Mouse (Mus musculus): ENCODE results near the gene Dnmt1. TPM values are rescaled to one million over a fixed set of nuclear protein-coding genes. Genes with fewer than 3 reads are reported as not detected.

Gene Dnmt1
- total RNA-seq, 2 experiments from 2014 or later, result 34.5 to 36.2 TPM

GRCm38 (mm10) chr9:20946066-20946880 lies 13.4 kb downstream of the Dnmt1 start:
- Histone ChIP-seq H3K27ac (no peak overlapping the region), H3K4me3 (no peak overlapping the region)
- TF ChIP-seq CTCF (conservative IDR thresholded peaks at IDR 0.05), result no peak
- DNase-seq (ENCODE audit: low spot score in 2 of 2), result no peak

DNA sequence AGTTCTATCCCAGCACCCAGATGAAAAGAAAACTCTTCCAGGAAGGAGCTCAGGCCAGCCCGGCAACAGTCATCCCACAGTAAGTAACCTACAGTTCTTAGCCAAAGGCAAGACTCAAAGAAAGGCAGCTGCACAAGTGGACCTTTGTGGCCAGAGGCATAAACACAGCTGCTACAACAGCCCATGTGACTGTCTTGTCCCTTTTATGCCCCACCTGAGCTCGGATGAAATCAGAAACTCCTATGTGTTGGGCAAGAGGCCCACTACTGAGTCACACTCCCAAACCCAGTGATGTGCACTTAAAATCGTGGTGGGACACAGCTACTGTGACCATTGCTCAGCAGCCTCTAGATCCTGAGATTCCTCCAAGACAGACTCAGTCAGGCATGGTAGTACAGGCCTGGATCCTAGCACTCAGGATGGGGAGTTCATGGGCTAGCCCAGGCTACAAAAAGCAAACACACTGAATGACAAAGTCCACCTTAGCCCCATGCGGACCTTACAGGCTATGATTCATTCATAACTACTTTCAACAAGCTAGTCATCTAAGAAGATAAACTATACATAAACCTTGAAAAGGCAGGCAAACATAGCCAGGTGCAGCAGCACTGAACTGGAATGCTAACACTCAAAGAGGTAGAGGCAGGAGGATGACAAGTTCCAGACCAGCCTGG lies 14.9 kb downstream of the Dnmt1 start:
- no peak for TF ChIP-seq CTCF (conservative IDR thresholded peaks at IDR 0.05)

GRCm38 (mm10) chr9:20943911-20944310 lies 15.8 kb downstream of the Dnmt1 start:
- H3K4me3 ChIP-seq, result no peak overlapping the region
- DNase-seq (ENCODE audit: low spot score in 2 of 2), result no peak
- no peak overlapping the region for H3K27ac ChIP-seq
- no peak for TF ChIP-seq CTCF (conservative IDR thresholded peaks at IDR 0.05)

More for the DNA sequence above, 14.9 kb downstream of the Dnmt1 start:
- DNase-seq (ENCODE audit: low spot score in 2 of 2), result no peak
- Histone ChIP-seq H3K4me3 (no peak overlapping the region), H3K27ac (no peak overlapping the region)

DNA sequence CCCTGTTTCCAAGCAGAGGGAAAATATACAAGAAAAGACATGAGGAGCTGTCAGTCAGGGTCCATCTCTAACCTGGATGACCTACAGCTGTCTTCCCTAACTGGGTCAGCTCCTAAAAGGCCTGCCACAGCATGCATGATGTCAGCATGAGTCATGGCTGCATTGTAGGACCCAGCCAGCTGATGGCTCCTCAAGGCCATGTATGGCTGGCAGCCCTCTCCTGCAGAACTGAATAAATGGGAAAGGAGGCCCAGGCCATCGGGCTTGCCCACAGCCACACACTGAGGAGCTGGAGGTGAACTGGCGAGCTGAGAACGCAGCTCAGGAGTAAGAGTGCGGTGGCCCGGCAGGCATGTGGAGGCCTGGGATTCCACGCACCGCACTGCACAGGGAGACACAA lies 16.3 kb downstream of the Dnmt1 start:
- Histone ChIP-seq H3K4me3 (no peak overlapping the region), H3K27ac (no peak overlapping the region)
- DNase-seq (ENCODE audit: low spot score in 2 of 2), result no peak
- no peak for TF ChIP-seq CTCF (conservative IDR thresholded peaks at IDR 0.05)

DNA sequence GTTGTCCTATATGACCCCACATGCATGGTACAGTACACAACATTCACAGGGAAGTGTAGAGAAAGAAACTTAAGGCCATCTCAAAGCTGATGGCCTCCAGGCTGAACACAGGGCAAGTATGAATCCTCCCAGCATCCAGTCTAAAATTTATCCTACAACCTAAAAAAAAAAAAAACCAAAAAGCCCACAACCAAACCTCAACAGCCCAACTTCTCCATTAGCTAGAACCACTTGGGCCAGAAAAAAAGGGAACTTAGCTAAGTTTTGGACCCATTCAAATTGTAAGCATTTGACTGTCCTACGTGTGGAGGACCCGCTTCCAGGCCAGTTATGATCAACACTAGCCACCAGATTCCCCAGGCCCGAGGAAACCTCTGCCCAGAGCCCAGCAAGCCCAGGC lies 36.4 kb downstream of the Dnmt1 start:
- H3K4me3 ChIP-seq, result no peak overlapping the region
- no peak overlapping the region for H3K27ac ChIP-seq
- DNase-seq (ENCODE audit: low spot score in 2 of 2), result no peak
- TF ChIP-seq CTCF (conservative IDR thresholded peaks at IDR 0.05), result no peak

DNA sequence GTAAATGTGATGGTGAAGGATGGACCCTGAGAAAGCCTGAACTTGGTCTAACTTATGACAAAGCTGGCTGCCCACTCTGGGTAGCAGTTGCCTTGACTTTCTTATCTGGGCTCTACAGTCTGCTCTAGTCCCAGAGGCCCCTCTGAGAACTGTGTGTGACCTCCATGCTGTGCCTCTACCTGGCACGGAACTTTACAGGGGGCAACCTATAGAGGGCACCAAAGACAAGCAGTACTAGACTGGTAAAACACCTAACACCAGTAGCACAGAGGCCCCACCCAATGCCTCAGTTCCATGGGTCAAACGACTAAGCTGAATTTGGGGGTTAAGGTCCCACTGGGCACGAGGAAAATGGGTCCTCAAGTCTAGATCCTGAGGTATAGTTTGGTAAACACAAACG lies 43.5 kb downstream of the Dnmt1 start:
- DNase-seq (ENCODE audit: low spot score in 2 of 2), result no peak
- no peak overlapping the region for H3K27ac ChIP-seq
- H3K4me3 ChIP-seq, result no peak overlapping the region
- TF ChIP-seq CTCF (conservative IDR thresholded peaks at IDR 0.05), result peak; percentile 69

DNA sequence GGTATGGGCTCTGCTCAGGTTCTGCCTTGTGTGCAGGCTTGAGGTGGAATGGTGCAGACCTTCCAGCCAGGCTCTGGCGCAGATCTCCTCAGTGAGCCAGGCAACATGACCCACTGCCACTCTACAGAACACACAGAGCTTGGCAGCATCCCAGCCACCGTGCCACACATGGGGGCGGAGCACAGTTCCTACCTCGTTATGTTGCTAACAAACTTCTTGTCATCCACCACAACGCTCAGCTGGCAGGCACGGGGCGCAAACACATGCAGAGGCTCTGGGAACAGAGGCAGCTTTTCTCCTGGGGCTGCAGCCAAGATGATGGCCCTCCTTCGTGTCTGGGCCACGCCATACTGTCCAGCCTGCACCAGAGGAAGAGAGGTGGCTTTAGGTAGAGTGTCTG lies 49.7 kb downstream of the Dnmt1 start:
- Histone ChIP-seq H3K4me3 (no peak overlapping the region), H3K27ac (no peak overlapping the region; the same call in 1 of the 2 replicates)
- no peak for TF ChIP-seq CTCF (conservative IDR thresholded peaks at IDR 0.05)
- peak in 1 of 2 experiments; percentile 44 for DNase-seq (ENCODE audit: low spot score in 2 of 2)

DNA sequence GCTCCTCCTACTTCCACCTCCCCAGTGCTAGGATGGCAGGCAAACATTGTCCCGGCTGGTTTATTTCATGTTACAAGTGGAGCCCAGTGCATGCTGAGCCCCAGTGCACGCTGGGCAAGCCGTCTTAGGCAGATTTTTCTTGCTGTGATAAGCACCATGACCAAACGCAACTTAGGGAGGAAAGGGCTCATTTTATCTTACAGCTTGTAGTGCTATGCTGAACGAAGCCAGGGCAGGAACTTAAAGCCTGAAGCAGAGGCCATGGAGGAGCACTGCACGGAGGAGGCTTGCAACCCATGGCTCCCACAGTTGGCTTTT lies 57.6 kb downstream of the Dnmt1 start:
- H3K27ac ChIP-seq, result no peak overlapping the region
- H3K4me3 ChIP-seq, result no peak overlapping the region
- DNase-seq (ENCODE audit: low spot score in 2 of 2), result no peak
- TF ChIP-seq CTCF (conservative IDR thresholded peaks at IDR 0.05), result no peak

- peak; percentile 82 for TF ChIP-seq CTCF (conservative IDR thresholded peaks at IDR 0.05)
- Histone ChIP-seq H3K4me3 (no peak overlapping the region), H3K27ac (no peak overlapping the region)
- DNase-seq (ENCODE audit: low spot score in 2 of 2), result peak in 1 of 2 experiments; percentile 49
Observed at GRCm38 (mm10) chr9:20901466-20902173, 58.1 kb downstream of the Dnmt1 start.

DNA sequence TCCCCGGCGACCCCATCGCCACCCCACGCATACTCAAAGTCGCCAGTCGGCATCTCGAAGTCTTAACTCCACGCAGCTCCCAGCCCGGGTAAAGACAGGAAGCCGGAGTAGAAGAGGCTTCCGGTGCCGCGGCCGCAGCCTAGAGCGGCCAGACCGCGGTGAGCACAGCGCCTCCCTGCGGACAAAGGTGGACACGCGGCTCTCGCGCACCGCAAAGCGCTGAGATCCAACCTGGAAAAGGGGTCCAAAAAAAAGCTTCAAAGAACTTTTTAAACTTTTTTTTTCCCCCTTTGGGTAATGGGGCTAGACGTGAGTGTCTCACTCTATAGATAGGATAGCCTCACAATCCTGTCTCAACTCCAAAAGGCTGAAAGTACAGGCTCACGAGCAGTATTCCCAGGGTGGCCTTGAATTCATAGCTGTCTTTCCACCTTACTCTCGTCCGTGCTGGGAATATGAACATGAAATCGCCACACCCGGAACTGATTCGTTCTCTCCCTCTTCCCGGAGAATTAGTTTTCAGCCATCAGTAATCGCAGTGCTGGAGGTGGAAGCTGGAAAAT lies 61.1 kb downstream of the Dnmt1 start, which contains the start of gene Eif3g:
Gene Eif3g, minus strand, starts transcription at position 113 of the 563 bp plus-strand sequence.
- peak; percentile 78 to 87 for DNase-seq (ENCODE audit: low spot score in 2 of 2)
- Histone ChIP-seq H3K27ac (peak within 1 kb of the TSS; percentile 85), H3K4me3 (peak within 1 kb of the TSS; percentile 89)
- peak; percentile 96 for TF ChIP-seq CTCF (conservative IDR thresholded peaks at IDR 0.05)

DNA sequence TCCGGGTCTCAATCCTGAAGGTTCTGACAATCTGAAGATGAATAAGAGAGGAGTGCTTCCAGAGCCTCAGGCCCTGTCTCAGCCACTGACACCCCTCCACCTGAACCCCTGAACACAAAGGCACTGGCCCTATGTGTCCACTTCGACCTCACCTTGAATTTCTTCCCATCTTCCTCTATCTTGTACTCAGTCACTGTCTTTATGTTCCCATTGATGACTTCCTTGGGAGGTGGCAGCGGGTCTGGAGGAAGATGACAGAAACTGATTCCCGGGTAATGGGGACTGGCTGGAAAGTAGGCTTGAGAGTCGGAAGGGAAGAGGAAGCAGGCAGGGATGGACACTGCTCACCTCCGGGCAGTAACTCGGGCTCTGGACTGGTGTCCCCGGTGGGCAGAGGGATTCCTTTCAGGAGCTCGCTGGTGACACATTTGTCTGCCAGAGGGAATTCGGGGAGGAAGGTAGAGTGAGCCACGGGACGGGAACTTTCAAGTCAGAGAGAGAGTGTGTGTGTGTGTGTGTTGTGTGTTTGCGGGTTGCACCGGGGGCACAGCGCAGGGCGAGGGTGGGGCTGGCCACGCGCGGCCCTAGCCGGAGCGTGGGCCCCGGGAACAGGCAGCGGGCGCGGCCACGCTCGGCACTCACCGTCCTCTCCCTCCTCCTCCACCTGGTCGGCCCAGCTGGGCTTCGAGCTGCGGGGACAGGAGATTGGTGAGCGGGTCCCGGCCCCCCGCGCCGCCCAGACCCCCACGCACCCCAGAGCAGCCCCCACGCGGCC lies 61.8 kb downstream of the Dnmt1 start:
- DNase-seq (ENCODE audit: low spot score in 2 of 2), result no peak
- Histone ChIP-seq H3K4me3 (peak overlapping the region; percentile 89), H3K27ac (peak overlapping the region; percentile 85)
- no peak for TF ChIP-seq CTCF (conservative IDR thresholded peaks at IDR 0.05)

DNA sequence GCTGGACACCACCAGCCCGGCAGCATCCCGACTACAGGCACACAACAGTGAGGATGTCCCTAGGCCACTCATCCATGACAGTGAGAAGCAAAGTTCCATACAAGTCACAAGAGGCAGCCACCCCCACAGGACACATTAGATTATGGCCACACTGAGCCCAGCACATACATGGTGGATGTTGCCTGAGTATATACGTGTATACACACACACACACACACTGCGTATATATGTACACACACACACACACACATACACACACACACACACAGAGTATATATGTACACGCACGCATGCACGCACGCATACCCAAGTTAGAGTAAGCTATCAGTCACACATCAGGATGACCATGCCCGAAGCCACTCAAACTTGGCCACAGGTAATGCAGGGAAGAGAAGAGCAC lies 64.3 kb downstream of the Dnmt1 start:
- Histone ChIP-seq H3K27ac (no peak overlapping the region), H3K4me3 (no peak overlapping the region)
- DNase-seq (ENCODE audit: low spot score in 2 of 2), result no peak
- no peak for TF ChIP-seq CTCF (conservative IDR thresholded peaks at IDR 0.05)
